Mouse (Mus musculus) olfactory bulb, adult 2 months (tissue): ENCODE data around the gene Ap3d1. TPM values are rescaled to one million over a fixed set of nuclear protein-coding genes. Genes with fewer than 3 reads are reported as not detected.

Experiments
- H3K27ac ChIP-seq: fragments of 200-500 bp; 2 replicates; pipeline ENCODE4 v1.5.1; 2012; ENCODE audit warnings: low read depth, low read length; ENCODE audit not compliant: insufficient read depth
- H3K4me1 ChIP-seq: fragments of 200-500 bp; 2 replicates; pipeline ENCODE4 v1.6.1; 2012; ENCODE audit warnings: low read length; ENCODE audit not compliant: control insufficient read depth, insufficient read depth
- H3K4me3 ChIP-seq: fragments of 200-500 bp; 2 replicates; pipeline ENCODE4 v1.5.1; 2012; ENCODE audit warnings: mild to moderate bottlenecking, low read depth, low read length, moderate library complexity; ENCODE audit not compliant: insufficient read depth
- CTCF ChIP-seq: fragments of 200-500 bp; IDR thresholded peaks from 2 replicates; pipeline ENCODE4 v1.5.1; 2012; ENCODE audit warnings: low read depth, mild to moderate bottlenecking, low read length, moderate library complexity; ENCODE audit not compliant: insufficient read depth
- POLR2A ChIP-seq: fragments of 200-500 bp; IDR thresholded peaks from 2 replicates; pipeline ENCODE4 v1.6.1; 2012; ENCODE audit warnings: mild to moderate bottlenecking, low read depth, low read length, moderate library complexity; ENCODE audit not compliant: insufficient read depth
- WGBS: fragments of 180-500 bp; shearing (Covaris S2); methylation state at CpG from one replicate; pipeline ENCODE4 v1.1.7; 2018; 5-methylcytosine and 5-hydroxymethylcytosine counted together
- polyA plus RNA-seq: library from polyadenylated mRNA; stranded (reverse); fragments of >200 nt; gene quantifications from 2 replicates; pipeline ENCODE4 v1.2.4, GENCODE M21; 2012; ENCODE audit warnings: low replicate concordance; ENCODE audit not compliant: missing spikeins, insufficient read depth, insufficient read length

Ap3d1 gene
- polyA plus RNA-seq, 1 experiment, result 105 TPM

GRCm38 (mm10) chr10:80675405-80676197 lies 66.5 kb downstream of the Ap3d1 start:
- Histone ChIP-seq H3K4me3 (peak overlapping the region; percentile 72), H3K27ac (peak overlapping the region; percentile 53), H3K4me1 (peaks cover 55% of the 10 kb centered on the region)
- TF ChIP-seq POLR2A, result no peak
- TF ChIP-seq CTCF, result no peak
- WGBS, result under 1% methylated on average over 54 of the region's 54 CpGs

- peaks cover 59% of the 10 kb centered on the region for H3K4me1 ChIP-seq
- peak overlapping the region; percentile 19; the same call in 1 of the 2 replicates for H3K27ac ChIP-seq
- 3% methylated on average over 6 of the region's 6 CpGs for WGBS
- peak overlapping the region; percentile 72 for H3K4me3 ChIP-seq
- TF ChIP-seq CTCF (no peak), POLR2A (no peak)
These were observed 67.1 kb downstream of the Ap3d1 start for GRCm38 (mm10) chr10:80674851-80675404.

- Histone ChIP-seq H3K4me1 (peaks cover 55% of the 10 kb centered on the region), H3K4me3 (peak overlapping the region; percentile 72), H3K27ac (0 out of 2 replicates have a peak overlapping the region, but pooled peaks have one; percentile 11)
- TF ChIP-seq POLR2A (no peak), CTCF (no peak)
- 23% methylated on average over 5 of the region's 5 CpGs for WGBS
These were observed 67.8 kb downstream of the Ap3d1 start for GRCm38 (mm10) chr10:80674161-80674711.

GRCm38 (mm10) chr10:80673690-80674089 lies 68.4 kb downstream of the Ap3d1 start:
- WGBS, result 84% methylated on average over 3 of the region's 3 CpGs
- TF ChIP-seq CTCF (no peak), POLR2A (no peak)
- Histone ChIP-seq H3K4me1 (peaks cover 51% of the 10 kb centered on the region), H3K27ac (no peak overlapping the region), H3K4me3 (no peak overlapping the region)

GRCm38 (mm10) chr10:80671936-80672690 lies 70.0 kb downstream of the Ap3d1 start:
- H3K4me3 ChIP-seq, result no peak overlapping the region
- H3K27ac ChIP-seq, result no peak overlapping the region
- 82% methylated on average over 11 of the region's 11 CpGs for WGBS
- TF ChIP-seq POLR2A, result no peak
- no peak for TF ChIP-seq CTCF
- H3K4me1 ChIP-seq, result peaks cover 40% of the 10 kb centered on the region

GRCm38 (mm10) chr10:80671251-80671650 lies 70.8 kb downstream of the Ap3d1 start:
- H3K4me1 ChIP-seq, result peaks cover 36% of the 10 kb centered on the region
- WGBS, result 89% methylated on average over 4 of the region's 4 CpGs
- no peak overlapping the region for H3K4me3 ChIP-seq
- no peak for TF ChIP-seq POLR2A
- no peak for TF ChIP-seq CTCF
- no peak overlapping the region for H3K27ac ChIP-seq

GRCm38 (mm10) chr10:80670531-80670930 lies 71.5 kb downstream of the Ap3d1 start:
- Histone ChIP-seq H3K27ac (no peak overlapping the region), H3K4me1 (peaks cover 36% of the 10 kb centered on the region), H3K4me3 (no peak overlapping the region)
- TF ChIP-seq CTCF, result no peak
- TF ChIP-seq POLR2A, result no peak
- 60% methylated on average over 2 of the region's 2 CpGs for WGBS

GRCm38 (mm10) chr10:80669737-80670485 lies 72.2 kb downstream of the Ap3d1 start:
- H3K4me3 ChIP-seq, result no peak overlapping the region
- peaks cover 39% of the 10 kb centered on the region for H3K4me1 ChIP-seq
- 89% methylated on average over 7 of the region's 7 CpGs for WGBS
- H3K27ac ChIP-seq, result no peak overlapping the region
- TF ChIP-seq POLR2A (no peak), CTCF (no peak)
